Mouse (Mus musculus): ENCODE results near the gene Zmiz1. TPM values are rescaled to one million over a fixed set of nuclear protein-coding genes. Genes with fewer than 3 reads are reported as not detected.

Zmiz1 gene
- polyA plus RNA-seq, 1 experiment from 2014 or later: 23.8 TPM

- no peaks in the 10 kb centered on the region for H3K27me3 ChIP-seq
- WGBS: 48% methylated on average over 6 of the region's 6 CpGs
- peaks cover 61% of the 10 kb centered on the region for H3K4me1 ChIP-seq
- H3K9ac ChIP-seq: no peak overlapping the region
- no peaks in the 10 kb centered on the region for H3K36me3 ChIP-seq
- no peak overlapping the region for H3K4me2 ChIP-seq
- ATAC-seq (ENCODE audit: borderline replicate concordance, extremely low read depth, low FRiP score, low TSS enrichment): no peak; the same call in 1 of the 2 replicates
- no peaks in the 10 kb centered on the region for H3K9me3 ChIP-seq
- H3K4me3 ChIP-seq: no peak overlapping the region
- peak overlapping the region; percentile 38 for H3K27ac ChIP-seq
Observed at GRCm38 (mm10) chr14:25488097-25488613, 29.2 kb downstream of the Zmiz1 start.

- H3K4me3 ChIP-seq: no peak overlapping the region
- no peaks in the 10 kb centered on the region for H3K9me3 ChIP-seq
- no peak overlapping the region for H3K27ac ChIP-seq
- H3K4me2 ChIP-seq: no peak overlapping the region
- H3K9ac ChIP-seq: no peak overlapping the region
- no peak for ATAC-seq (ENCODE audit: borderline replicate concordance, extremely low read depth, low FRiP score, low TSS enrichment)
- H3K4me1 ChIP-seq: peaks cover 64% of the 10 kb centered on the region
- no peaks in the 10 kb centered on the region for H3K36me3 ChIP-seq
- WGBS: 66% methylated on average over 6 of the region's 6 CpGs
- H3K27me3 ChIP-seq: no peaks in the 10 kb centered on the region
Observed at GRCm38 (mm10) chr14:25489336-25490078, 30.5 kb downstream of the Zmiz1 start.

GRCm38 (mm10) chr14:25491961-25492360, 33.0 kb downstream of the Zmiz1 start:
- Histone ChIP-seq H3K27me3 (no peaks in the 10 kb centered on the region), H3K4me3 (no peak overlapping the region), H3K27ac (no peak overlapping the region), H3K36me3 (no peaks in the 10 kb centered on the region), H3K9me3 (no peaks in the 10 kb centered on the region), H3K9ac (no peak overlapping the region), H3K4me1 (peaks cover 75% of the 10 kb centered on the region), H3K4me2 (no peak overlapping the region)
- WGBS: 86% methylated on average over 5 of the region's 5 CpGs
- ATAC-seq (ENCODE audit: borderline replicate concordance, extremely low read depth, low FRiP score, low TSS enrichment): no peak

- Histone ChIP-seq H3K9ac (no peak overlapping the region), H3K4me1 (peaks cover 75% of the 10 kb centered on the region), H3K4me3 (no peak overlapping the region), H3K36me3 (no peaks in the 10 kb centered on the region), H3K27ac (no peak overlapping the region), H3K4me2 (no peak overlapping the region), H3K27me3 (no peaks in the 10 kb centered on the region), H3K9me3 (no peaks in the 10 kb centered on the region)
- no peak for ATAC-seq (ENCODE audit: borderline replicate concordance, extremely low read depth, low FRiP score, low TSS enrichment)
- WGBS: 77% methylated on average over 11 of the region's 11 CpGs
Observed at GRCm38 (mm10) chr14:25492567-25493279, 33.7 kb downstream of the Zmiz1 start.

GRCm38 (mm10) chr14:25493301-25494241, 34.6 kb downstream of the Zmiz1 start:
- 53% methylated on average over 22 of the region's 22 CpGs for WGBS
- H3K4me1 ChIP-seq: peaks cover 75% of the 10 kb centered on the region
- no peak overlapping the region for H3K4me2 ChIP-seq
- ATAC-seq (ENCODE audit: borderline replicate concordance, extremely low read depth, low FRiP score, low TSS enrichment): no peak
- H3K27ac ChIP-seq: no peak overlapping the region
- no peaks in the 10 kb centered on the region for H3K27me3 ChIP-seq
- H3K4me3 ChIP-seq: no peak overlapping the region
- H3K9me3 ChIP-seq: no peaks in the 10 kb centered on the region
- no peaks in the 10 kb centered on the region for H3K36me3 ChIP-seq
- H3K9ac ChIP-seq: no peak overlapping the region

- Histone ChIP-seq H3K4me3 (no peak overlapping the region), H3K4me1 (peaks cover 75% of the 10 kb centered on the region), H3K36me3 (no peaks in the 10 kb centered on the region), H3K4me2 (no peak overlapping the region), H3K27me3 (no peaks in the 10 kb centered on the region), H3K9me3 (no peaks in the 10 kb centered on the region), H3K9ac (no peak overlapping the region), H3K27ac (no peak overlapping the region)
- ATAC-seq (ENCODE audit: borderline replicate concordance, extremely low read depth, low FRiP score, low TSS enrichment): no peak
- 42% methylated on average over 3 of the region's 3 CpGs for WGBS
Observed at GRCm38 (mm10) chr14:25494778-25495177, 35.8 kb downstream of the Zmiz1 start.

- no peak overlapping the region for H3K4me2 ChIP-seq
- H3K36me3 ChIP-seq: no peaks in the 10 kb centered on the region
- no peak for ATAC-seq (ENCODE audit: borderline replicate concordance, extremely low read depth, low FRiP score, low TSS enrichment)
- no peak overlapping the region for H3K4me3 ChIP-seq
- 55% methylated on average over 2 of the region's 2 CpGs for WGBS
- no peaks in the 10 kb centered on the region for H3K27me3 ChIP-seq
- no peak overlapping the region for H3K9ac ChIP-seq
- H3K9me3 ChIP-seq: no peaks in the 10 kb centered on the region
- H3K27ac ChIP-seq: 0 out of 2 replicates have a peak overlapping the region, but pooled peaks have one; percentile 27
- peaks cover 86% of the 10 kb centered on the region for H3K4me1 ChIP-seq
Observed at GRCm38 (mm10) chr14:25496116-25496515, 37.1 kb downstream of the Zmiz1 start.

- no peak overlapping the region for H3K27ac ChIP-seq
- peaks cover 87% of the 10 kb centered on the region for H3K4me1 ChIP-seq
Observed at GRCm38 (mm10) chr14:25496989-25497388, 38.0 kb downstream of the Zmiz1 start.

GRCm38 (mm10) chr14:25497596-25497995, 38.6 kb downstream of the Zmiz1 start:
- Histone ChIP-seq H3K27ac (no peak overlapping the region), H3K4me1 (peaks cover 83% of the 10 kb centered on the region)
- no peak for ATAC-seq (ENCODE audit: borderline replicate concordance, extremely low read depth, low FRiP score, low TSS enrichment)

More at GRCm38 (mm10) chr14:25496989-25497388, 38.0 kb downstream of the Zmiz1 start:
- no peaks in the 10 kb centered on the region for H3K27me3 ChIP-seq
- H3K9me3 ChIP-seq: no peaks in the 10 kb centered on the region
- no peak overlapping the region for H3K4me3 ChIP-seq
- 56% methylated on average over 3 of the region's 3 CpGs for WGBS
- no peaks in the 10 kb centered on the region for H3K36me3 ChIP-seq
- no peak overlapping the region for H3K4me2 ChIP-seq
- ATAC-seq (ENCODE audit: borderline replicate concordance, extremely low read depth, low FRiP score, low TSS enrichment): no peak
- H3K9ac ChIP-seq: no peak overlapping the region

GRCm38 (mm10) chr14:25498367-25498766, 39.4 kb downstream of the Zmiz1 start:
- WGBS: 39% methylated on average over 7 of the region's 7 CpGs
- no peaks in the 10 kb centered on the region for H3K9me3 ChIP-seq
- H3K27me3 ChIP-seq: no peaks in the 10 kb centered on the region
- peaks cover 75% of the 10 kb centered on the region for H3K4me1 ChIP-seq
- no peak overlapping the region for H3K4me3 ChIP-seq
- H3K4me2 ChIP-seq: no peak overlapping the region
- 0 out of 2 replicates have a peak, but pooled peaks cover 4% of the 10 kb centered on the region for H3K36me3 ChIP-seq
- H3K27ac ChIP-seq: no peak overlapping the region
- no peak overlapping the region for H3K9ac ChIP-seq
- no peak for ATAC-seq (ENCODE audit: borderline replicate concordance, extremely low read depth, low FRiP score, low TSS enrichment)

More at GRCm38 (mm10) chr14:25497596-25497995, 38.6 kb downstream of the Zmiz1 start:
- no peaks in the 10 kb centered on the region for H3K36me3 ChIP-seq
- H3K27me3 ChIP-seq: no peaks in the 10 kb centered on the region
- whole genome bisulfite sequencing: 24% methylated on average over 8 of the region's 8 CpGs
- no peaks in the 10 kb centered on the region for H3K9me3 ChIP-seq
- H3K4me2 ChIP-seq: no peak overlapping the region
- H3K4me3 ChIP-seq: no peak overlapping the region
- H3K9ac ChIP-seq: no peak overlapping the region

GRCm38 (mm10) chr14:25499526-25499925, 40.5 kb downstream of the Zmiz1 start:
- no peaks in the 10 kb centered on the region for H3K27me3 ChIP-seq
- H3K4me2 ChIP-seq: no peak overlapping the region
- H3K4me3 ChIP-seq: no peak overlapping the region
- H3K27ac ChIP-seq: no peak overlapping the region
- WGBS: 79% methylated on average over 3 of the region's 3 CpGs
- H3K4me1 ChIP-seq: peaks cover 72% of the 10 kb centered on the region
- H3K9ac ChIP-seq: no peak overlapping the region
- 0 out of 2 replicates have a peak, but pooled peaks cover 4% of the 10 kb centered on the region for H3K36me3 ChIP-seq
- H3K9me3 ChIP-seq: no peaks in the 10 kb centered on the region
- ATAC-seq (ENCODE audit: borderline replicate concordance, extremely low read depth, low FRiP score, low TSS enrichment): no peak

Data from lung, embryonic 15.5 days (tissue).